Mouse (Mus musculus): ENCODE measurements at regions not wholly inside any gene's neighbourhood (a gene's known extent, or its start where the extent isn't known, plus 50 kb on each side); places are given as distances from the start of the nearest gene placed in this dataset.

DNA sequence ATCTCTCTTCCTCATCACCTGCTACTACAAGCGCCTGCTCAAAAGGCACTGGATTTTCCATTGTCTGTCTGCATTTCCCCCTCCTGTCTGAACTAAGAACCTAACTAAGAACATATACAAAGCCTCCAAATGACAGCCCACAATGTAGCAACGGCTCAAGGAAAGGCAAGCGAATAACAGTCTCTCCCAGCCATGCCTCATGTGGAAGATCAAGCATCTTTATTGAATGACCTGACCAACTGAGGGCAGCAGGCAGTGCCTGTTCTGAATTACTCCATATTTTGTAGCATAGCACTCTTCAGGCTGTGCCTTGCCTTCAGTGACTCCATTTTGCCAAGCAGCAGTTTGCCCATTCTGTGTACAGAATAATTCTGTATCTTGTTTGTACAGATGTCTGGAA lies 183.9 kb downstream of the Xxylt1 start:
- Histone ChIP-seq H3K36me3 (ENCODE audit: control insufficient read depth, insufficient read depth, low read length) (no peaks in the 10 kb centered on the region), H3K27me3 (replicated peaks; ENCODE audit: control insufficient read depth, insufficient read depth, low read length) (no peaks in the 10 kb centered on the region), H3K4me3 (ENCODE audit: low read depth, low read length) (no peak overlapping the region), H3K9me3 (replicated peaks; ENCODE audit: control insufficient read depth, low read length) (no peaks in the 10 kb centered on the region), H3K4me2 (ENCODE audit: low read length) (no peak overlapping the region), H3K9ac (ENCODE audit: low read length) (no peak overlapping the region), H3K4me1 (ENCODE audit: control insufficient read depth, insufficient read depth, low read length) (no peaks in the 10 kb centered on the region), H3K27ac (ENCODE audit: low read depth, low read length) (no peak overlapping the region)
- ATAC-seq (no peak), DNase-seq (ENCODE audit: low spot score) (no peak)
- WGBS = 90% methylated on average over 3 of the region's 3 CpGs

DNA sequence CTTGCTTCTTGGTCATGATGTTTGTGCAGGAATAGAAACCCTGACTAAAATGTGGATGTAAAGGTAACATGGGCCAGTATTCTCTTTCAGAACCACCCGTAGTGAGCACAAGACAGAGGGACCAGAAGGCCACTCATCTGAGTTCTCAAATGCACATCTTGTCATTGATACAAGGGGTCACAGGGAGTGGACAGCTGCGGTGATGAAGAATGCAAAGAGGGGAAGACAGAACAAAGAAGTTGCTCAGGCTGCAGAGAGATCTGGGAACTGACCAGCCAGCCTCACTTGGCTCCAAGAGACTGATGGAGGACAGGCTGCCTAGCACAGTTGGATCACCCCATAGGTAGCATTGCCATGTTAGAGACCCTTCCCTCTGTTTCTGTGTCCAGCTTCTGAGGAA lies 181.1 kb downstream of the Xxylt1 start:
- H3K27me3 ChIP-seq (replicated peaks; ENCODE audit: control insufficient read depth, insufficient read depth, low read length) = no peaks in the 10 kb centered on the region
- WGBS = 86% methylated on average over 2 of the region's 2 CpGs

DNA sequence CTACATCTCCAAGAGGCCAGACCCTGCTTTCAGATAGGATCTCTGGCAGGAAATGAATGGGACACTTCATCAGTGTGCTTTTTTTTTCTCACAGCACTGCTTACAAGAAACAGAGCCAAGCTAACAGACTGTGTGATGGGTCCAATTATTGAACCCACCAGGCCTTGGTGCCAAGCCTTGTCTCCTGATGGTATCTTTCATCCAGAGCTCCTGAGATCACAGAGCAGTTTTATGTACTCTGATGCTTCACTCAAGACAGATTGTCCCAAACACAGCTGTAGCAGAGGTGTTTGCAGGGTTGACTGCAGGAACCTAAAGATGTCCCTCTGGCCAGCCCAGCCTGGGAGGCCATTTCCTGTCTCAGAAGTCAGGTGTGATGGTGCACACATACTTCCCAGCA lies 179.9 kb downstream of the Xxylt1 start:
- H3K4me3 ChIP-seq (ENCODE audit: low read depth, low read length) = no peak overlapping the region
- peaks cover 5% of the 10 kb centered on the region; the same call in 1 of the 2 replicates for H3K9me3 ChIP-seq (replicated peaks; ENCODE audit: control insufficient read depth, low read length)
- H3K27ac ChIP-seq (ENCODE audit: low read depth, low read length) = no peak overlapping the region
- ATAC-seq (no peak), DNase-seq (ENCODE audit: low spot score) (peak; percentile 22)
- no peaks in the 10 kb centered on the region for H3K36me3 ChIP-seq (ENCODE audit: control insufficient read depth, insufficient read depth, low read length)
- H3K9ac ChIP-seq (ENCODE audit: low read length) = no peak overlapping the region
- no peak overlapping the region for H3K4me2 ChIP-seq (ENCODE audit: low read length)
- H3K4me1 ChIP-seq (ENCODE audit: control insufficient read depth, insufficient read depth, low read length) = no peaks in the 10 kb centered on the region
- no peaks in the 10 kb centered on the region for H3K27me3 ChIP-seq (replicated peaks; ENCODE audit: control insufficient read depth, insufficient read depth, low read length)

More for the DNA sequence above, 181.1 kb downstream of the Xxylt1 start:
- H3K27ac ChIP-seq (ENCODE audit: low read depth, low read length) = no peak overlapping the region
- no peak for ATAC-seq
- H3K4me3 ChIP-seq (ENCODE audit: low read depth, low read length) = no peak overlapping the region
- H3K4me2 ChIP-seq (ENCODE audit: low read length) = no peak overlapping the region
- no peak overlapping the region for H3K9ac ChIP-seq (ENCODE audit: low read length)
- H3K36me3 ChIP-seq (ENCODE audit: control insufficient read depth, insufficient read depth, low read length) = no peaks in the 10 kb centered on the region
- H3K9me3 ChIP-seq (replicated peaks; ENCODE audit: control insufficient read depth, low read length) = peaks cover 5% of the 10 kb centered on the region; the same call in 1 of the 2 replicates
- no peak for DNase-seq (ENCODE audit: low spot score)
- H3K4me1 ChIP-seq (ENCODE audit: control insufficient read depth, insufficient read depth, low read length) = no peaks in the 10 kb centered on the region
